21 mouse cellular contexts compared by ENCODE assay signal in genomic region chr12:10016710-10017581, GRCm38 (mm10).
A peak's percentile ranks its signal among the peaks of the same experiment; 100 is the strongest.
DNase-seq lines count a peak whose midpoint lies in the region; ATAC-seq and TF ChIP-seq lines count a peak whose summit lies in the region.
"Had no signal": no experiment of that assay in that cellular context is flagged by ENCODE, and none has a peak within 500 bp of the region (broad histone marks: within the 10 kb centered on the region; RNA-seq: fewer than 3 reads in every experiment).

No protein-coding gene starts in this region.

- ATAC-seq in intestine, embryonic 14.5 days (replicated peaks; ENCODE audit: low FRiP score, low TSS enrichment, low read depth), result peak; percentile 81; the same call in 1 of the 2 replicates
- no peak for ATAC-seq in intestine, postnatal 0 days
- no peak for ATAC-seq in embryonic facial prominence, embryonic 14.5 days (ENCODE audit: low read depth)
- ATAC-seq in stomach, embryonic 15.5 days (ENCODE audit: insufficient read depth, low FRiP score, low read depth), result peak; percentile 53; the same call in 1 of the 2 replicates
- ATAC-seq in liver, postnatal 0 days, result no peak
- ATAC-seq: CD4-positive, CD25-positive, alpha-beta regulatory T cell, adult 4 months; hindbrain, embryonic 16.5 days; midbrain, embryonic 13.5 days had no signal

- DNase-seq in intestine, embryonic 14.5 days (ENCODE audit: low spot score), result peak; percentile 64
- DNase-seq in lung, postnatal 10 days, result peak; percentile 32
- DNase-seq in lung, postnatal 36 days, result no peak
- DNase-seq in embryonic facial prominence, embryonic 14.5 days (ENCODE audit: low spot score), result peak; percentile 39
- no peak for DNase-seq in frontal cortex, postnatal 10 days (ENCODE audit: low spot score in 2 of 2)
- DNase-seq in liver, postnatal 0 days, result no peak
- DNase-seq: cerebellum, adult 11 months; cerebellum, postnatal 14 days; retina, postnatal 1 day had no signal

- peak overlapping the region; percentile 52 for H3K27ac ChIP-seq in intestine, embryonic 14.5 days (ENCODE audit: low read depth)
- H3K27ac ChIP-seq in intestine, postnatal 0 days (ENCODE audit: low read depth, low read length), result no peak overlapping the region
- H3K27ac ChIP-seq in embryonic facial prominence, embryonic 14.5 days (replicated peaks; ENCODE audit: low read depth, low read length), result no peak overlapping the region
- H3K27ac ChIP-seq in stomach, embryonic 15.5 days, result peak overlapping the region; percentile 52; the same call in 1 of the 2 replicates
- H3K27ac ChIP-seq in liver, postnatal 0 days (ENCODE audit: low read depth), result no peak overlapping the region
- H3K27ac ChIP-seq: kidney, embryonic 15.5 days; layer of hippocampus, adult 2 months; left cerebral cortex, adult 2 months; limb, embryonic 10.5 days; midbrain, embryonic 13.5 days; neural tube, embryonic 15.5 days had no signal

- peaks cover 9% of the 10 kb centered on the region for H3K4me1 ChIP-seq in intestine, embryonic 14.5 days (replicated peaks; ENCODE audit: control insufficient read depth, insufficient read depth, low read length)
- H3K4me1 ChIP-seq in intestine, postnatal 0 days (replicated peaks; ENCODE audit: control insufficient read depth, insufficient read depth, low read length), result no peaks in the 10 kb centered on the region
- no peaks in the 10 kb centered on the region; the same call in 1 of the 2 replicates for H3K4me1 ChIP-seq in embryonic facial prominence, embryonic 14.5 days (ENCODE audit: control insufficient read depth, insufficient read depth, low read length)
- H3K4me1 ChIP-seq in stomach, embryonic 15.5 days, result no peaks in the 10 kb centered on the region
- no peaks in the 10 kb centered on the region for H3K4me1 ChIP-seq in liver, postnatal 0 days (ENCODE audit: insufficient read depth)
- H3K4me1 ChIP-seq: kidney, embryonic 15.5 days; limb, embryonic 10.5 days; midbrain, embryonic 13.5 days; neural tube, embryonic 15.5 days had no signal

- H3K9me3 ChIP-seq in intestine, embryonic 14.5 days (ENCODE audit: control insufficient read depth, low read length), result no peaks in the 10 kb centered on the region
- no peaks in the 10 kb centered on the region for H3K9me3 ChIP-seq in intestine, postnatal 0 days (ENCODE audit: control insufficient read depth)
- H3K9me3 ChIP-seq in embryonic facial prominence, embryonic 14.5 days (ENCODE audit: control insufficient read depth, low read length), result no peaks in the 10 kb centered on the region
- H3K9me3 ChIP-seq in stomach, embryonic 15.5 days, result no peaks in the 10 kb centered on the region
- H3K9me3 ChIP-seq in liver, postnatal 0 days (ENCODE audit: low read length), result no peaks in the 10 kb centered on the region
- H3K9me3 ChIP-seq: kidney, embryonic 15.5 days; limb, embryonic 10.5 days; midbrain, embryonic 13.5 days; neural tube, embryonic 15.5 days had no signal

- 36% methylated on average over 15 of the region's 15 CpGs for whole genome bisulfite sequencing in intestine, embryonic 14.5 days
- WGBS in intestine, postnatal 0 days, result 58% methylated on average over 15 of the region's 15 CpGs
- WGBS in embryonic facial prominence, embryonic 14.5 days, result 58% methylated on average over 15 of the region's 15 CpGs
- 43% methylated on average over 15 of the region's 15 CpGs for WGBS in stomach, embryonic 15.5 days
- 71% methylated on average over 15 of the region's 15 CpGs for WGBS in liver, postnatal 0 days (ENCODE audit: insufficient replicate concordance)

- H3K9ac ChIP-seq in intestine, embryonic 14.5 days (ENCODE audit: low read length), result no peak overlapping the region
- no peak overlapping the region for H3K9ac ChIP-seq in intestine, postnatal 0 days (ENCODE audit: low read depth, low read length)
- no peak overlapping the region for H3K9ac ChIP-seq in embryonic facial prominence, embryonic 14.5 days (ENCODE audit: low read depth, low read length)
- H3K9ac ChIP-seq in stomach, embryonic 15.5 days, result no peak overlapping the region
- H3K9ac ChIP-seq in liver, postnatal 0 days (replicated peaks), result no peak overlapping the region
- H3K9ac ChIP-seq: kidney, embryonic 15.5 days; midbrain, embryonic 13.5 days; neural tube, embryonic 15.5 days had no signal

- no peak for TF ChIP-seq EP300 in liver, postnatal 0 days (IDR thresholded peaks at IDR 0.05; ENCODE audit: low read depth)

- H3K4me2 ChIP-seq in intestine, embryonic 14.5 days (ENCODE audit: low read length), result peak overlapping the region; percentile 13; the same call in 1 of the 2 replicates
- H3K4me2 ChIP-seq in intestine, postnatal 0 days (replicated peaks; ENCODE audit: low read depth), result no peak overlapping the region
- no peak overlapping the region for H3K4me2 ChIP-seq in embryonic facial prominence, embryonic 14.5 days (ENCODE audit: low read depth, low read length)
- 0 out of 2 replicates have a peak overlapping the region, but pooled peaks have one; percentile 9 for H3K4me2 ChIP-seq in stomach, embryonic 15.5 days
- H3K4me2 ChIP-seq in liver, postnatal 0 days (ENCODE audit: low read depth, low read length), result no peak overlapping the region
- H3K4me2 ChIP-seq: heart, embryonic 11.5 days; kidney, embryonic 15.5 days; liver, embryonic 11.5 days; midbrain, embryonic 13.5 days; neural tube, embryonic 15.5 days had no signal

- no peak for TF ChIP-seq CTCF in intestine, postnatal 0 days (IDR thresholded peaks at IDR 0.05; ENCODE audit: low read depth)
- TF ChIP-seq CTCF in liver, postnatal 0 days (IDR thresholded peaks at IDR 0.05; ENCODE audit: low read depth), result no peak

- no peaks in the 10 kb centered on the region for H3K36me3 ChIP-seq in intestine, embryonic 14.5 days (ENCODE audit: control insufficient read depth, insufficient read depth, low read length)
- no peaks in the 10 kb centered on the region for H3K36me3 ChIP-seq in intestine, postnatal 0 days (ENCODE audit: control insufficient read depth, insufficient read depth)
- no peaks in the 10 kb centered on the region for H3K36me3 ChIP-seq in embryonic facial prominence, embryonic 14.5 days (ENCODE audit: control insufficient read depth, insufficient read depth, low read length)
- no peaks in the 10 kb centered on the region for H3K36me3 ChIP-seq in stomach, embryonic 15.5 days
- no peaks in the 10 kb centered on the region for H3K36me3 ChIP-seq in liver, postnatal 0 days (replicated peaks; ENCODE audit: insufficient read depth, low read length)
- H3K36me3 ChIP-seq: kidney, embryonic 15.5 days; limb, embryonic 10.5 days; midbrain, embryonic 13.5 days; neural tube, embryonic 15.5 days had no signal

- H3K27me3 ChIP-seq in intestine, embryonic 14.5 days (replicated peaks; ENCODE audit: control insufficient read depth, insufficient read depth, low read length), result no peaks in the 10 kb centered on the region
- no peaks in the 10 kb centered on the region for H3K27me3 ChIP-seq in intestine, postnatal 0 days (replicated peaks; ENCODE audit: control insufficient read depth, insufficient read depth, low read length)
- H3K27me3 ChIP-seq in embryonic facial prominence, embryonic 14.5 days (replicated peaks; ENCODE audit: control insufficient read depth, insufficient read depth, low read length), result no peaks in the 10 kb centered on the region
- H3K27me3 ChIP-seq in stomach, embryonic 15.5 days (replicated peaks), result no peaks in the 10 kb centered on the region
- no peaks in the 10 kb centered on the region for H3K27me3 ChIP-seq in liver, postnatal 0 days (ENCODE audit: insufficient read depth, low read length)
- H3K27me3 ChIP-seq: kidney, embryonic 15.5 days; midbrain, embryonic 13.5 days; neural tube, embryonic 15.5 days had no signal

- H3K4me3 ChIP-seq in intestine, embryonic 14.5 days (ENCODE audit: low read depth, low read length), result no peak overlapping the region
- no peak overlapping the region for H3K4me3 ChIP-seq in intestine, postnatal 0 days (ENCODE audit: low read depth, low read length)
- H3K4me3 ChIP-seq in embryonic facial prominence, embryonic 14.5 days (ENCODE audit: low read depth, low read length), result no peak overlapping the region
- no peak overlapping the region for H3K4me3 ChIP-seq in stomach, embryonic 15.5 days (replicated peaks)
- H3K4me3 ChIP-seq in liver, postnatal 0 days (ENCODE audit: low read depth, low read length), result no peak overlapping the region
- H3K4me3 ChIP-seq: kidney, embryonic 15.5 days; layer of hippocampus, adult 2 months; left cerebral cortex, adult 2 months; limb, embryonic 10.5 days; midbrain, embryonic 13.5 days; neural tube, embryonic 15.5 days had no signal

Comparison
In these comparisons a context has a peak if more than half of its experiments do, and no peak if none do; other contexts are left out.
1. ATAC-seq: peak in intestine, embryonic 14.5 days (single experiment) and stomach, embryonic 15.5 days (single experiment); none in intestine, postnatal 0 days (single experiment), embryonic facial prominence, embryonic 14.5 days (single experiment) and liver, postnatal 0 days (single experiment).
2. DNase-seq: peak in intestine, embryonic 14.5 days (single experiment), lung, postnatal 10 days (single experiment) and embryonic facial prominence, embryonic 14.5 days (single experiment); none in lung, postnatal 36 days (single experiment), frontal cortex, postnatal 10 days (0 of 2) and liver, postnatal 0 days (single experiment).
3. H3K27ac ChIP-seq: peak in intestine, embryonic 14.5 days (single experiment) and stomach, embryonic 15.5 days (single experiment); none in intestine, postnatal 0 days (single experiment), embryonic facial prominence, embryonic 14.5 days (single experiment) and liver, postnatal 0 days (single experiment).
4. H3K4me2 ChIP-seq: peak in intestine, embryonic 14.5 days (single experiment) and stomach, embryonic 15.5 days (single experiment); none in intestine, postnatal 0 days (single experiment), embryonic facial prominence, embryonic 14.5 days (single experiment) and liver, postnatal 0 days (single experiment).